Mouse (Mus musculus): ENCODE data around the gene Sardh. TPM values are rescaled to one million over a fixed set of nuclear protein-coding genes. Genes with fewer than 3 reads are reported as not detected.

Sardh gene
- total RNA-seq, 1 experiment from 2014 or later = not detected

GRCm38 (mm10) chr2:27146840-27147239 is 101.3 kb downstream of the Sardh start:
- no peak for ATAC-seq (replicated peaks in 1 of 2; ENCODE audit: insufficient read depth in 1 of 2, low FRiP score in 2 of 2, low TSS enrichment in 1 of 2, low read depth in 1 of 2, poor library complexity in 2 of 2, severe bottlenecking in 2 of 2)

GRCm38 (mm10) chr2:27144957-27145356 is 103.2 kb downstream of the Sardh start:
- ATAC-seq (replicated peaks in 1 of 2; ENCODE audit: insufficient read depth in 1 of 2, low FRiP score in 2 of 2, low TSS enrichment in 1 of 2, low read depth in 1 of 2, poor library complexity in 2 of 2, severe bottlenecking in 2 of 2) = no peak

DNA sequence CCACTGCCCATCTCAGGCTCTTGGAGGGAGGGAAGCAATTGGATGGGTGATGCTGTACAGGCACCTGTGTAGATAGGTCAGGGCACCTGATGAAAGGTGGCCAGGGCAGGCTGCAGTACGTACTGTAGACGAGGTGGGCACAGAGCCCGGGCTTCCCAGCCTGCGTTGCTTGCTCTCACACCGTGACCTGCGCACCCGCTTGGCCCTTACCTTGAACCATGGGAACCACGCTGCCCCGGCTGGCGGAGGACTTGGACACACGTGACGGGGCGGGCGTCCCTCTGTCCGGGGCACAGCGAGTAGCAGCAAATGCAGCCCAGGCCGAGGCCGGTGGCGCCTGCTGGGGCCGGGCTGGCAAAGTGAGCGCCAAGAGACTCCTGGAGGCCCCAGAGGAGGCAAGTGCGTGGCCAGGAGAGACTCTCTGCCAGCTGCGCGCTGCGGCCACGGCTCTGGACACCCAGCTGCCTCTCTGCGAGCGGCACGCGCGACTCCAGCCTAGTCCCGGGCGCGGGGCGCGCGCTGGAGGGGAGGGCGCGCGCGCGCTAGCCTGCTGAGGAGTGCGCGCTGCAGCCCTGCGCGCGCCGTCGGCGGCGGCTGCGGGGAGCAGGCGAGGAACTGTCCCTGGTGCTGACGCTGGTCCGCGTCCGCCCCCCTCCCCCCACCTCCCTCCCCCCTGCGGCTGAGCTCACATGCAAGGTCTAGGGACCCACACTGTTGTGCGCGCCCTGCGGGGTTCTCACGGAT is 106.0 kb downstream of the Sardh start, which contains the start of gene Fam163b:
Gene Fam163b (minus strand): TSS at position 542 of the 744 bp plus-strand sequence.
- ATAC-seq (replicated peaks in 1 of 2; ENCODE audit: insufficient read depth in 1 of 2, low FRiP score in 2 of 2, low TSS enrichment in 1 of 2, low read depth in 1 of 2, poor library complexity in 2 of 2, severe bottlenecking in 2 of 2) = peak in 1 of 2 experiments; percentile 21; a peak in 1 of 4 replicates

Other genes with a start within 250 kb of the Sardh start
- gene Cacfd1, start 238.4 kb downstream of the Sardh start, total RNA-seq (2017) = 5.8 and 7.4 TPM in 2 replicates
- gene Slc2a6, start 220.3 kb downstream of the Sardh start, total RNA-seq (2017) = 1.2 and 5.8 TPM in 2 replicates
- gene Mymk, start 176.2 kb downstream of the Sardh start, total RNA-seq (2017) = not detected in 2 replicates
- gene Adamtsl2, start 169.0 kb downstream of the Sardh start, total RNA-seq (2017) = 2.3 TPM in 1 of 2 replicates, not detected in the other
- gene Fam163b, start 105.8 kb downstream of the Sardh start, total RNA-seq (2017) = not detected in 2 replicates
- gene Dbh, start 83.1 kb downstream of the Sardh start, total RNA-seq (2017) = not detected in 2 replicates
- gene Vav2, start 178.7 kb upstream of the Sardh start, total RNA-seq (2017) = 11.5 and 11.6 TPM in 2 replicates
- gene Brd3os, start 194.0 kb upstream of the Sardh start, total RNA-seq (2017) = 0.31 and 2.9 TPM in 2 replicates